Mouse (Mus musculus) C2C12 (cell line): ENCODE measurements around the gene Dynlrb2. TPM values are rescaled to one million over a fixed set of nuclear protein-coding genes. Genes with fewer than 3 reads are reported as not detected.

Experiments used
- H3K27me3 ChIP-seq: one replicate; pipeline ENCODE4 v1.6.1; 2011; ENCODE audit not compliant: control insufficient read depth, insufficient read depth, insufficient read length
- H3K36me3 ChIP-seq: one replicate; pipeline ENCODE4 v1.6.1; 2011; ENCODE audit not compliant: control insufficient read depth, insufficient read depth
- H3K4me3 ChIP-seq: one replicate; pipeline ENCODE4 v1.5.1; 2011; ENCODE audit warnings: mild to moderate bottlenecking, control low read depth; ENCODE audit not compliant: poor library complexity, insufficient read depth, severe bottlenecking
- H3K79me2 ChIP-seq: one replicate; pipeline ENCODE4 v1.6.1; 2011; ENCODE audit not compliant: control insufficient read depth, insufficient read depth
- H3K79me3 ChIP-seq: one replicate; pipeline ENCODE4 v1.6.1; 2011; ENCODE audit warnings: low read depth, control low read depth
- H3ac ChIP-seq: one replicate; pipeline ENCODE3; 2011; ENCODE audit warnings: low read depth; ENCODE audit not compliant: control insufficient read depth, insufficient read length
- CEBPB ChIP-seq: IDR thresholded peaks from one replicate; pipeline ENCODE4 v1.6.1; 2011; ENCODE audit warnings: low read depth, mild to moderate bottlenecking, control low read depth, moderate library complexity
- CTCF ChIP-seq: IDR thresholded peaks from one replicate; pipeline ENCODE4 v1.5.1; 2011; ENCODE audit not compliant: control insufficient read depth, insufficient read depth, insufficient read length
- FOSL1 ChIP-seq: IDR thresholded peaks from one replicate; pipeline ENCODE4 v1.8.0; 2011; ENCODE audit warnings: mild to moderate bottlenecking, low read length; ENCODE audit not compliant: poor library complexity, insufficient read depth, severe bottlenecking
- MAX ChIP-seq: IDR thresholded peaks from one replicate; pipeline ENCODE4 v1.6.1; 2011; ENCODE audit warnings: mild to moderate bottlenecking, control low read depth
- MYOD1 ChIP-seq: IDR thresholded peaks from one replicate; pipeline ENCODE4 v1.6.1; 2011; ENCODE audit warnings: low read depth; ENCODE audit not compliant: control insufficient read depth, insufficient read length
- MYOG ChIP-seq: IDR thresholded peaks from one replicate; pipeline ENCODE4 v1.6.1; 2011; ENCODE audit not compliant: control insufficient read depth, insufficient read length; ENCODE audit errors: extremely low read depth
- USF1 ChIP-seq: IDR thresholded peaks from one replicate; pipeline ENCODE4 v1.6.1; 2011; ENCODE audit warnings: low read depth, mild to moderate bottlenecking, control low read depth, moderate library complexity
- polyA plus RNA-seq: library from polyadenylated mRNA; unstranded; fragments of >200 nt; fragmentation: generic; extraction: Trizol; gene quantifications from one replicate; pipeline ENCODE4 v1.2.1, GENCODE M21; 2012; ENCODE audit warnings: missing spikeins

The Dynlrb2 gene
- polyA plus RNA-seq, 1 experiment = not detected

- H3K79me2 ChIP-seq = no peaks in the 10 kb centered on the region
- no peak overlapping the region for H3K4me3 ChIP-seq
- no peaks in the 10 kb centered on the region for H3K27me3 ChIP-seq
- H3K79me3 ChIP-seq = no peaks in the 10 kb centered on the region
- TF ChIP-seq MYOG = no peak
- TF ChIP-seq CEBPB = no peak
- TF ChIP-seq MYOD1 = no peak
- no peak for TF ChIP-seq USF1
- no peak for TF ChIP-seq FOSL1
- no peak for TF ChIP-seq CTCF
- no peak for TF ChIP-seq MAX
- no peaks in the 10 kb centered on the region for H3K36me3 ChIP-seq
- no peak overlapping the region for H3ac ChIP-seq
Observed at GRCm38 (mm10) chr8:116540136-116540535, 35.4 kb downstream of the Dynlrb2 start.

DNA sequence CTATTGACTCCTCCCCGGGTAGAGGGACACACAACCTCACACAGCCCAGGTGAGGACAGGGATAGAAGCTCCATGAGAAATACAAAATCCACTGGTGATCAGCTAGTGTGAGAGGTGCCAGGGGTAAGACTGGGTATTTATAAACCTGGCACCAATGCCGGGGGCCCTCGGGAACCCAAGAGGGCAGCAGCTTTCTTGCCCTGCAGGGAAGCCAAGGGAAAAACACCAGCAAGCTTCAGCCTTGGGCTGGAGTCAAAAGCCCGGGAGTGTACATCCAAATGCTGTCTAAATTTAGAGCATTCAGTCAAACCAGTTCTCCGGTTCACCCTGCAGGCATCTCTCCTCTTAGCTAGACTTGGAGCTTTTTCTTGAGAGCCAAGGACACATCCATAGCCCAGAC, 38.1 kb downstream of the Dynlrb2 start:
- TF ChIP-seq CEBPB (no peak), CTCF (no peak), MYOG (no peak), MAX (no peak), FOSL1 (no peak), USF1 (no peak), MYOD1 (no peak)
- Histone ChIP-seq H3K79me2 (no peaks in the 10 kb centered on the region), H3K27me3 (no peaks in the 10 kb centered on the region), H3K4me3 (no peak overlapping the region), H3K36me3 (no peaks in the 10 kb centered on the region), H3ac (no peak overlapping the region), H3K79me3 (no peaks in the 10 kb centered on the region)

DNA sequence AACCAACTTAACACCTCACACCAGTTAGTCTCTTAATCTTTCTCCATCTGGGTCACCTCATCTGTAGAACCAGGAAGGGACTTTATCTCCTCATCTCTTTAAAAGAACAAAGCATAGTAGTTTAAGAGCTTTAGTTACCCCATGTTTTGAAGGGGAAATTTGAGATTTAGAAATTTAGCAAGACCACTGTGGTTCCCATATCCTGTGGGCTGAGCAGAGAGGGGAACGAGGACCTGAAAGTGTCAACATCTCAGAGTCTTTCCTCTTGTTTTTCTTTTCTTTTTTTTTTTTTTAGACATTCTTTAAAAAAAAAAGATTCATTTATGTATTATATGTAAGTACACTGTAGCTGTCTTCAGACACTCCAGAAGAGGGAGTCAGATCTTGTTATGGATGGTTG, 38.6 kb downstream of the Dynlrb2 start:
- Histone ChIP-seq H3K36me3 (no peaks in the 10 kb centered on the region), H3K79me3 (no peaks in the 10 kb centered on the region), H3K4me3 (no peak overlapping the region), H3K27me3 (no peaks in the 10 kb centered on the region), H3K79me2 (no peaks in the 10 kb centered on the region), H3ac (no peak overlapping the region)
- no peak for TF ChIP-seq MYOG
- TF ChIP-seq CTCF = no peak
- TF ChIP-seq MYOD1 = no peak
- no peak for TF ChIP-seq CEBPB
- no peak for TF ChIP-seq MAX
- no peak for TF ChIP-seq USF1
- no peak for TF ChIP-seq FOSL1

- Histone ChIP-seq H3K36me3 (no peaks in the 10 kb centered on the region), H3K79me2 (no peaks in the 10 kb centered on the region), H3K27me3 (no peaks in the 10 kb centered on the region), H3K79me3 (no peaks in the 10 kb centered on the region), H3ac (no peak overlapping the region), H3K4me3 (no peak overlapping the region)
- TF ChIP-seq MYOG (no peak), MYOD1 (no peak), MAX (no peak), CTCF (no peak), CEBPB (no peak), USF1 (no peak), FOSL1 (no peak)
Observed at GRCm38 (mm10) chr8:116552255-116552654, 47.5 kb downstream of the Dynlrb2 start.

DNA sequence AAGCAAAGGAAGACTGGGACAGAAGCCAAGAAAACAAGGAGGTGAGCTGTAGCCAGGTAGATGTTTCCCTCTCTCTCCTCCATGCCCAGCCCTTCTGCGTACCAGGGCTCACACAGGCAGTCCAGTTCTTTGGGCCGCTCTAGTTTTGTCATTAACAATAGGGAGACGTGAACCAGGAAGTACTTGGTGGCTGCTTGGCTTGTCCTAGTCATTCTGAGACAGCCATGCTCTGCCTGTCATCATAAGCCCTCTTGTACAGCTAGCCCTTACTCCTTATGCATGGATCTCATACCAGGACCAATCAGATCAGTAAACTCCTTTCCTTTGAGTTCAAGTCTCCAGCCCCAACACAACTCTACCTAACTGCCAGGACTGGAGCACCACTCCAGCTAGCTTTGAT, 48.0 kb downstream of the Dynlrb2 start:
- H3K36me3 ChIP-seq = no peaks in the 10 kb centered on the region
- H3ac ChIP-seq = no peak overlapping the region
- no peak for TF ChIP-seq FOSL1
- no peak for TF ChIP-seq MAX
- no peak for TF ChIP-seq CEBPB
- no peak for TF ChIP-seq MYOG
- no peak for TF ChIP-seq CTCF
- TF ChIP-seq MYOD1 = no peak
- no peak for TF ChIP-seq USF1
- H3K79me2 ChIP-seq = no peaks in the 10 kb centered on the region
- H3K4me3 ChIP-seq = no peak overlapping the region
- H3K79me3 ChIP-seq = no peaks in the 10 kb centered on the region
- H3K27me3 ChIP-seq = no peaks in the 10 kb centered on the region

Other genes starting within 250 kb of the Dynlrb2 start
- 0.35 TPM for gene Cdyl2, start 228.0 kb downstream of the Dynlrb2 start, polyA plus RNA-seq